Mouse (Mus musculus): Measurements from ENCODE around the gene Nabp1. TPM values are rescaled to one million over a fixed set of nuclear protein-coding genes. Genes with fewer than 3 reads are reported as not detected.

The Nabp1 gene
- polyA plus RNA-seq, 1 experiment from 2014 or later, result 14.9 TPM

- Histone ChIP-seq H3K36me3 (ENCODE audit: control insufficient read depth, insufficient read depth) (no peaks in the 10 kb centered on the region), H3K9ac (ENCODE audit: low read depth, low read length) (no peak overlapping the region), H3K4me2 (replicated peaks; ENCODE audit: low read depth) (no peak overlapping the region), H3K27me3 (replicated peaks; ENCODE audit: control insufficient read depth, insufficient read depth, low read length) (no peaks in the 10 kb centered on the region), H3K9me3 (ENCODE audit: control insufficient read depth) (no peaks in the 10 kb centered on the region), H3K4me1 (replicated peaks; ENCODE audit: control insufficient read depth, insufficient read depth, low read length) (no peaks in the 10 kb centered on the region), H3K27ac (ENCODE audit: low read depth, low read length) (peak overlapping the region; percentile 57; the same call in 1 of the 2 replicates), H3K4me3 (ENCODE audit: low read depth, low read length) (no peak overlapping the region)
- TF ChIP-seq CTCF (IDR thresholded peaks at IDR 0.05; ENCODE audit: low read depth), result no peak
- WGBS, result 62% methylated on average over 3 of the region's 3 CpGs
- ATAC-seq, result no peak
Observed at GRCm38 (mm10) chr1:51515041-51515440, 36.8 kb upstream of the Nabp1 start.

- WGBS, result 55% methylated on average over 2 of the region's 2 CpGs
- H3K4me2 ChIP-seq (replicated peaks; ENCODE audit: low read depth), result no peak overlapping the region
- no peaks in the 10 kb centered on the region for H3K4me1 ChIP-seq (replicated peaks; ENCODE audit: control insufficient read depth, insufficient read depth, low read length)
- H3K27ac ChIP-seq (ENCODE audit: low read depth, low read length), result peak overlapping the region; percentile 57; the same call in 1 of the 2 replicates
- no peaks in the 10 kb centered on the region for H3K36me3 ChIP-seq (ENCODE audit: control insufficient read depth, insufficient read depth)
- no peaks in the 10 kb centered on the region for H3K9me3 ChIP-seq (ENCODE audit: control insufficient read depth)
- no peaks in the 10 kb centered on the region for H3K27me3 ChIP-seq (replicated peaks; ENCODE audit: control insufficient read depth, insufficient read depth, low read length)
- H3K4me3 ChIP-seq (ENCODE audit: low read depth, low read length), result no peak overlapping the region
- no peak for TF ChIP-seq CTCF (IDR thresholded peaks at IDR 0.05; ENCODE audit: low read depth)
- no peak overlapping the region for H3K9ac ChIP-seq (ENCODE audit: low read depth, low read length)
- ATAC-seq, result peak; percentile 53
Observed at GRCm38 (mm10) chr1:51514379-51514778, 36.2 kb upstream of the Nabp1 start.

- no peak for ATAC-seq
- WGBS, result 77% methylated on average over 7 of the region's 7 CpGs
Observed at GRCm38 (mm10) chr1:51513059-51513713, 35.0 kb upstream of the Nabp1 start.

GRCm38 (mm10) chr1:51512326-51512725 lies 34.1 kb upstream of the Nabp1 start:
- no peak for ATAC-seq
- WGBS, result 76% methylated on average over 2 of the region's 2 CpGs
- no peak for TF ChIP-seq CTCF (IDR thresholded peaks at IDR 0.05; ENCODE audit: low read depth)
- no peak overlapping the region for H3K4me3 ChIP-seq (ENCODE audit: low read depth, low read length)
- H3K4me1 ChIP-seq (replicated peaks; ENCODE audit: control insufficient read depth, insufficient read depth, low read length), result no peaks in the 10 kb centered on the region
- H3K9ac ChIP-seq (ENCODE audit: low read depth, low read length), result no peak overlapping the region
- H3K9me3 ChIP-seq (ENCODE audit: control insufficient read depth), result no peaks in the 10 kb centered on the region
- no peak overlapping the region for H3K27ac ChIP-seq (ENCODE audit: low read depth, low read length)
- no peaks in the 10 kb centered on the region for H3K27me3 ChIP-seq (replicated peaks; ENCODE audit: control insufficient read depth, insufficient read depth, low read length)
- no peak overlapping the region for H3K4me2 ChIP-seq (replicated peaks; ENCODE audit: low read depth)
- no peaks in the 10 kb centered on the region for H3K36me3 ChIP-seq (ENCODE audit: control insufficient read depth, insufficient read depth)

More at GRCm38 (mm10) chr1:51513059-51513713, 35.0 kb upstream of the Nabp1 start:
- H3K4me1 ChIP-seq (replicated peaks; ENCODE audit: control insufficient read depth, insufficient read depth, low read length), result no peaks in the 10 kb centered on the region
- H3K36me3 ChIP-seq (ENCODE audit: control insufficient read depth, insufficient read depth), result no peaks in the 10 kb centered on the region
- H3K9me3 ChIP-seq (ENCODE audit: control insufficient read depth), result no peaks in the 10 kb centered on the region
- H3K4me2 ChIP-seq (replicated peaks; ENCODE audit: low read depth), result no peak overlapping the region
- H3K27me3 ChIP-seq (replicated peaks; ENCODE audit: control insufficient read depth, insufficient read depth, low read length), result no peaks in the 10 kb centered on the region
- no peak for TF ChIP-seq CTCF (IDR thresholded peaks at IDR 0.05; ENCODE audit: low read depth)
- no peak overlapping the region for H3K4me3 ChIP-seq (ENCODE audit: low read depth, low read length)
- H3K9ac ChIP-seq (ENCODE audit: low read depth, low read length), result no peak overlapping the region
- H3K27ac ChIP-seq (ENCODE audit: low read depth, low read length), result no peak overlapping the region

- Histone ChIP-seq H3K27me3 (replicated peaks; ENCODE audit: control insufficient read depth, insufficient read depth, low read length) (no peaks in the 10 kb centered on the region), H3K27ac (ENCODE audit: low read depth, low read length) (peak overlapping the region; percentile 70), H3K4me1 (replicated peaks; ENCODE audit: control insufficient read depth, insufficient read depth, low read length) (no peaks in the 10 kb centered on the region), H3K9me3 (ENCODE audit: control insufficient read depth) (no peaks in the 10 kb centered on the region), H3K4me2 (replicated peaks; ENCODE audit: low read depth) (no peak overlapping the region), H3K9ac (ENCODE audit: low read depth, low read length) (no peak overlapping the region), H3K36me3 (ENCODE audit: control insufficient read depth, insufficient read depth) (no peaks in the 10 kb centered on the region), H3K4me3 (ENCODE audit: low read depth, low read length) (no peak overlapping the region)
- TF ChIP-seq CTCF (IDR thresholded peaks at IDR 0.05; ENCODE audit: low read depth), result no peak
- peak; percentile 61 for ATAC-seq
- 40% methylated on average over 8 of the region's 8 CpGs for WGBS
Observed at GRCm38 (mm10) chr1:51509776-51510175, 31.6 kb upstream of the Nabp1 start.

- Histone ChIP-seq H3K9me3 (ENCODE audit: control insufficient read depth) (no peaks in the 10 kb centered on the region), H3K27me3 (replicated peaks; ENCODE audit: control insufficient read depth, insufficient read depth, low read length) (no peaks in the 10 kb centered on the region), H3K36me3 (ENCODE audit: control insufficient read depth, insufficient read depth) (no peaks in the 10 kb centered on the region), H3K9ac (ENCODE audit: low read depth, low read length) (no peak overlapping the region), H3K4me2 (replicated peaks; ENCODE audit: low read depth) (peak overlapping the region; percentile 43), H3K27ac (ENCODE audit: low read depth, low read length) (peak overlapping the region; percentile 70), H3K4me1 (replicated peaks; ENCODE audit: control insufficient read depth, insufficient read depth, low read length) (no peaks in the 10 kb centered on the region), H3K4me3 (ENCODE audit: low read depth, low read length) (no peak overlapping the region)
- no peak for TF ChIP-seq CTCF (IDR thresholded peaks at IDR 0.05; ENCODE audit: low read depth)
- peak; percentile 98 for ATAC-seq
- WGBS, result 3% methylated on average over 7 of the region's 7 CpGs
Observed at GRCm38 (mm10) chr1:51509083-51509482, 30.9 kb upstream of the Nabp1 start.
